Mouse (Mus musculus): ENCODE results near the gene Clta. TPM values are rescaled to one million over a fixed set of nuclear protein-coding genes. Genes with fewer than 3 reads are reported as not detected.

The Clta gene
- total RNA-seq, 2 experiments from 2014 or later = 269 to 274 TPM

DNA sequence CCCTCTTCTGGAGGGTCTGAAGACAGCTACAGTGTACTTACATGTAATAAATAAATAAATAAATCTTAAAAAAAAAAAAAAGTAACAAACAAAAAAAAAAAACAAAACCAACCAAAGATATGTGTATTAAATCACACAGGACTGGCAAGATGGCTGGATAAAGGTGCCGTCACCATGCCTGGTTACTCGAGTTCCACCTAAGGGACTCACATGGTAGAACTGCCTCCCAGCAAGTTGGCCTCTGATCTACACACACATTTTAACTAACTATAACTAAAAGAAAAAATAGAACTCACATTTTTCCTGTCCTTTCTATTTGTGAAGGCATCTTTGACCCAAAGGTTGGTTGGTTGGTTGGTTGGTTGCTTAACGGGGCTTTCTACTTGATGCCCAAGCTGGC is 7.5 kb downstream of the Clta start:
- intact Hi-C loops (cut with DNase I) = no loop called here
- no peak for DNase-seq (ENCODE audit: extremely low spot score in 1 of 2, low spot score in 2 of 2)
- TF ChIP-seq CTCF (IDR thresholded peaks at IDR 0.05) = no peak
- peak overlapping the region; percentile 82 for H3K27ac ChIP-seq
- peak overlapping the region; percentile 83 for H3K4me3 ChIP-seq

DNA sequence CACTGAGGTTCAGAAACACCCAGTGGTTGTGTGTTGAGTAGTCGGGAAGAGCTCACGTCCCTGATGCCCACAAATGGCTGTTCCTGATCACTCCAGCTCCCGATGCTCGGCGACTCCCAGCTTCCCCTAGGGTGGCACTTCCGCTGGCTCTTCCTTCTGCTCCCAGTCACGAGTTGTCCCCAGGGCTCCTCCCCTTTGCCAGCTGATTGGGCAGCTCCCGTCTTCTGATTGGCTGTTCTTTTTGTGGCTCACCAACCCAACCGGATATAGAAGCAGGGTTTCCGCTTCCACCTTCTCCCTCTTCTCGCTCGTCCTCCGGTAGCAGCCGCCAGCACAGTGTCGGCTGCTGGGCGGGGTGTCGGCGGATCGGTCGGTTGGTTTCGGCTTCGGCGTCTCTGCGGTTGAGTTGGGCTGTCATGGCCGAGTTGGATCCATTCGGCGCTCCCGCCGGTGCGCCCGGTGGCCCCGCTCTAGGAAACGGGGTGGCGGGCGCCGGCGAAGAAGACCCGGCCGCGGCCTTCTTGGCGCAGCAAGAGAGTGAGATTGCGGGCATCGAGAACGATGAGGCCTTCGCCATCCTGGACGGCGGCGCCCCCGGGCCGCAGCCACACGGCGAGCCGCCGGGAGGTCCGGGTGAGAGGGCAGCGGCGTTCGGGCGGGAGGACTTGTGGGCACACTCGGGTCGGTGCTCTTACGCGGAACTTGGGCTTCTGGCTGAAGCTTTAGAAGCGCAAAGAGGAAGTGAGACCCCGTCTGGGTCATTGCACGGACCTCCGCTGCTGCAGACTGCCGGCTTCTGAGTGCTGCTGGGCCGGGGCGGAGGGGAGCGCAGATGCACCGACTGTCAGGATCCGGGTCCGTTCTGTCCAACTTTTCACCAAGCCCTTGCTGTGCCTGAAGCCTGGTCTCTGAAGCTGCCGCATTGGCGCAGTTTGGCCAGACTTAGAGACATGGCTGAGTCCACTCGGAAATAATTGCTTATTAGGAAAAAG is 8.4 kb downstream of the Clta start:
- intact Hi-C loops (cut with DNase I) = no loop called here
- TF ChIP-seq CTCF (IDR thresholded peaks at IDR 0.05) = no peak
- Histone ChIP-seq H3K27ac (peak overlapping the region; percentile 90), H3K4me3 (peak overlapping the region; percentile 83)
- peak; percentile 88 to 92 for DNase-seq (ENCODE audit: extremely low spot score in 1 of 2, low spot score in 2 of 2)

DNA sequence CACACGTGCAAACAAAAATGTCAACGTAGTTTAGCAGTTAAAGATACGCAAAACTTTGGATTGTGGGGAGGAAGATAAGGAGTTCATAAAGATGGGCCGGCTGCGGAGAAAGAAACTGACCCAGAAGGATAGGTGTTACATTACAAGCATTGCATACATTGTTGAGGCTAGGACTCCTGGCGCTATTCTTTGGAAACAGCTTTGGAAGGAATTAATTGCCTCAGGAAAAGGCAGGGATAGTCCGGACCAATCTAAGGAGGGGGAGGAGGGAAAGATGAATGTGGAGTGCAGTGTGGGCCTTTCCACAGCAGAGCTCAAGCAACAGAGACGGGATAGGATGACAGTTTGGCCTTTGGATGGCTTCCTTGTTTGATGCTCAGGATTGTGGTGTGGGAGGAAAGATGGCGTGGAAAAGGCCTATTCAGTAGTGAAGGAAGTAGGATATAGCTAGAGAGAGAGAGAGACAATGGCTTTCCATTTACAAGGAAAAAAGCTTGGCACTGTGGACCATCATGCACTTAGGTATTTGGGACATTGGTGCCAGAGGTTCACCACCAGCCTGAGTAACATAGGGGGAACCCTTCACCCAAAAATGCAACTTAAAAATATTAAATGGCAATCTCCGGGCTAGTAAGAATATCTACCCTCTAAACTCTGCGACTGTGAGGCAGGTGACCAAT is 9.3 kb downstream of the Clta start:
- intact Hi-C loops (cut with DNase I) = no loop called here
- no peak for TF ChIP-seq CTCF (IDR thresholded peaks at IDR 0.05)
- peak overlapping the region; percentile 83 for H3K4me3 ChIP-seq
- DNase-seq (ENCODE audit: extremely low spot score in 1 of 2, low spot score in 2 of 2) = no peak
- no peak overlapping the region for H3K27ac ChIP-seq

DNA sequence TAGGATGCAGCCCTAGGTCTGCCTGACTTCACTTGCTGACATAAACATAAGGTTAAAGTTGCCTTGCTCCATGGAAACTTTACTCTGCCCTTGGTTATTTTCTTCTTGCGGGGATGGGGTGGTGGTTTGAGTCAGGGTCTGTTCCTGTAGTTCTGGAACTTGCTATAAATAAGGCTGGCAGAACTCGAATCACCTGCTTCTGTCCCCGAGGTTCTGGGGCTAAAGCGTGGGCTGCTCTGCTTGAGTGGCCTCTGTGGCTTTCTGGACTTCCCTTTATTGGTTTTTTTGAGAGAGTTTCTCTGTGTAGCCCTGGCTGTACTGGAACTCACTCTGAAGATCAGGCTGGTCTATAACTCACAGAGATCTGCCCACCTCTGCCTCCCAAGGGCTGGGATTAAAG is 11.8 kb downstream of the Clta start:
- H3K4me3 ChIP-seq = no peak overlapping the region
- no peak for TF ChIP-seq CTCF (IDR thresholded peaks at IDR 0.05)
- intact Hi-C loops (cut with DNase I) = no loop called here
- H3K27ac ChIP-seq = no peak overlapping the region
- DNase-seq (ENCODE audit: extremely low spot score in 1 of 2, low spot score in 2 of 2) = no peak

DNA sequence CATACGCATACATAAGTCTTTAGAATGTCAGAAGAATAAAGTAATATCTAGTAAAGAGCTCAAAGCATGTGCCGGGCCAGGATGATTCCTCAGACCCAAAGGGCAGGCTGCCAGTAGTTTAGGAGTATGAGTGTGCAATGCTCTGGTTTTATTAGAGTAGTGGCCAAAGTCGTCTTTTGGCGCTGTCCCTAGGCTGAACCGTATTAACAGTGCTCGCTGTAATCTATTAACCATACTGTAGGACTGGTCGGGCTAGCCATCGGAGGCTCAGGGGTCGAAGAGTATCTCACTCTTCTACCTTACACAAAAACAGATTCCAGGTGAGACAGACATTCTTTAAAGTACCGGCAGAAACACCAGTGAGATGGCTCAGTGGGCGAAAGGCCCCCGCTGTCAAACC is 12.5 kb downstream of the Clta start:
- H3K4me3 ChIP-seq = no peak overlapping the region
- intact Hi-C loops (cut with DNase I) = no loop called here
- TF ChIP-seq CTCF (IDR thresholded peaks at IDR 0.05) = no peak
- no peak overlapping the region for H3K27ac ChIP-seq
- DNase-seq (ENCODE audit: extremely low spot score in 1 of 2, low spot score in 2 of 2) = no peak

DNA sequence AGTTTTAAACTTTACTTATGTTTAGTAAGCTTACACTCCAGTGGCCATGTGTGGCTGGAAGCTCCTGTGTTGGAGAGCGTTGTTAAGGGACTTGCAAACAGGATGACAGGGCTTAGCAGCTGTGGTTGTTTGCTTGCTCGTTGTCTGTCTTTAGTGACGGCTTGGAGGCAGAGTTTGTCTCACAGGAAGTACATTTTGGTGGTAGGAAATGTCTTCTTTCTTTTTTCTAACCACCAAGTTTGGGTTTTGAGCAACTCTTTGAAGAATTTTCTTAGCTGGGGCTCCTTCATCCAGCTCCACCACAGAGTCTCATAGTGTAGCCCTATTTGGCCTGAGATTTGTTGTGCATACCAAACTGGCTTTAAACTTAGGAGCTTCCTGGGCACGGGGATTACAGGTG is 18.1 kb downstream of the Clta start:
- peak in 1 of 2 experiments; percentile 6 for DNase-seq (ENCODE audit: extremely low spot score in 1 of 2, low spot score in 2 of 2)
- intact Hi-C loops (cut with DNase I) = no loop called here
- H3K27ac ChIP-seq = no peak overlapping the region
- no peak for TF ChIP-seq CTCF (IDR thresholded peaks at IDR 0.05)
- H3K4me3 ChIP-seq = no peak overlapping the region

DNA sequence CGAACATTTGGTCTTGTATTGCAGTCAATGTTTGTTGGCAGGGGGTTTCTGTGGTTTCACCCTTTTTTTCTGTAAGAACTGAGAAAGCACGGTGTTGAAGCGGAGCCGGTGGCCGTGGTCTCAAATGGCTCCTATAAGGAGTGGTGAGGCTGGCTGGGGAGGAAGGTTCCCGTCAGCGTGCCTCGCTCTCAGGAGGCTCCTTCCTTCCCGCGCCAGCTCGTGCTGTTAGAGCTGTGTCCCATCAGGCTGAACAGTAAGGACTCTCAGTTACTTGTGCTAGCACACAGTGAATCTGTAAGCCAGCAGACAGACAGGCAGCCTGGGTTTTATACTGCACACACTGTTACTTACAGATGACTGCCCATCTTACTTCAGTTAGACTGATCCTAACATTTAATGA is 18.5 kb downstream of the Clta start:
- intact Hi-C loops (cut with DNase I) = no loop called here
- peak; percentile 5 to 6 for DNase-seq (ENCODE audit: extremely low spot score in 1 of 2, low spot score in 2 of 2)
- Histone ChIP-seq H3K4me3 (no peak overlapping the region), H3K27ac (no peak overlapping the region)
- TF ChIP-seq CTCF (IDR thresholded peaks at IDR 0.05) = no peak

DNA sequence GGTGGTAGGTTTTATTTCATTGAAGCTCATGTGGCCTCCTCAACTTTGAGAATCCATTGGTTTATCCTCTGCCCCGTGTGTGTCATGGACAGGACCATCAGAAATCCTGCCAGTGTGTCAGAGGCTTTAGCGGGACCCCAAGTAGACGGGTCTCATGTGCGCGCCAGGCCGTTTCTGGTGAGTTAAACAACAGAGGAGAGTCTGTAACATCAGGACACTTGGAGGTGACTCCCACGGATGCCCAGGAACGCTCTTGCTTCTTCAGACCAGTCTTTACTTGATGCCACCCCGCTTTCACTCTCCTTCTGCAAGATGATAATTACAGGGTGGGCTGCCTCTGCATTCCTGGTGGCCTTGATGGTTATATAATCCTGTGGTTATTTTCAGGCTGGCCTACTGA is 19.4 kb downstream of the Clta start:
- H3K27ac ChIP-seq = no peak overlapping the region
- intact Hi-C loops (cut with DNase I) = no loop called here
- no peak for TF ChIP-seq CTCF (IDR thresholded peaks at IDR 0.05)
- DNase-seq (ENCODE audit: extremely low spot score in 1 of 2, low spot score in 2 of 2) = no peak
- H3K4me3 ChIP-seq = no peak overlapping the region

DNA sequence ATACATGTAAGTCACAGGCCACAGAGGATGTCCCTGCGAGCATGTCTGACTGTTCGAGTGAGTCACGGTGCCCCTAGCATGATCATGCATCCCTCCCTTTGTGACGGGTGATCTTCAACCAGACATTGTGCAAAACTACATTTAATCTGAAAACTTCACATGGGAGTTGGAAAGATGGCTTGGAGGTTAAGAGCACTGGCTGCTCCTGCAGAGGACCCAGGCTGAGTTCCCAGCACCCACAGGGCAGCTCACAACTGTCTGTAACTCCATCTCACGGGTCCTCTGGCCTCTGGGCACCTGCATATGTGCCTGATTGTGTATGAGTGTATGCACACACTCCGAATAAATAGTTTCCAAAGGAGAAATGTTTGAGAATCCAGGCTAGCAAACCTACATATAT is 20.0 kb downstream of the Clta start:
- peak in 1 of 2 experiments; percentile 8 for DNase-seq (ENCODE audit: extremely low spot score in 1 of 2, low spot score in 2 of 2)
- Histone ChIP-seq H3K27ac (no peak overlapping the region), H3K4me3 (no peak overlapping the region)
- intact Hi-C loops (cut with DNase I) = no loop called here
- no peak for TF ChIP-seq CTCF (IDR thresholded peaks at IDR 0.05)

DNA sequence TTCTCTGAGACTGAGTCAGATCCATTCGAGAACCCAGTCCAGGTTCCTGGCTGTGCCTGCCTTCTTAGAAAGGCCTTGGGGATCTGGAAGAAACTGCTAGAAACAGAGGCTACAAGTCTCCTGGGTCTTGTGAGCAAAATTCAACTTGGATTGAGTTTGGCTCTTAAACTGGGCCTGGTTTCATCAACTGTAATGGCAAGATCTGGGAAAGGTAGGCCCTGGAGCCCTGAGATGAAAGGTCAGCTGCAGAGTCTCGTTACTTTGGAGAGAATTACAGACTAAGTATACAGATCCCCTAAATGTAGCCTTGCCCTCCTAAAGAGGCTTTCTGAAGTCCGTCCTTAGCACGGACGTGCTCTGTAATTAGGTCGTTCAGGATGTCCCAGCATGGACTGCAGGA is 21.3 kb downstream of the Clta start:
- H3K4me3 ChIP-seq = no peak overlapping the region
- intact Hi-C loops (cut with DNase I) = no loop called here
- no peak overlapping the region for H3K27ac ChIP-seq
- TF ChIP-seq CTCF (IDR thresholded peaks at IDR 0.05) = no peak
- DNase-seq (ENCODE audit: extremely low spot score in 1 of 2, low spot score in 2 of 2) = no peak

DNA sequence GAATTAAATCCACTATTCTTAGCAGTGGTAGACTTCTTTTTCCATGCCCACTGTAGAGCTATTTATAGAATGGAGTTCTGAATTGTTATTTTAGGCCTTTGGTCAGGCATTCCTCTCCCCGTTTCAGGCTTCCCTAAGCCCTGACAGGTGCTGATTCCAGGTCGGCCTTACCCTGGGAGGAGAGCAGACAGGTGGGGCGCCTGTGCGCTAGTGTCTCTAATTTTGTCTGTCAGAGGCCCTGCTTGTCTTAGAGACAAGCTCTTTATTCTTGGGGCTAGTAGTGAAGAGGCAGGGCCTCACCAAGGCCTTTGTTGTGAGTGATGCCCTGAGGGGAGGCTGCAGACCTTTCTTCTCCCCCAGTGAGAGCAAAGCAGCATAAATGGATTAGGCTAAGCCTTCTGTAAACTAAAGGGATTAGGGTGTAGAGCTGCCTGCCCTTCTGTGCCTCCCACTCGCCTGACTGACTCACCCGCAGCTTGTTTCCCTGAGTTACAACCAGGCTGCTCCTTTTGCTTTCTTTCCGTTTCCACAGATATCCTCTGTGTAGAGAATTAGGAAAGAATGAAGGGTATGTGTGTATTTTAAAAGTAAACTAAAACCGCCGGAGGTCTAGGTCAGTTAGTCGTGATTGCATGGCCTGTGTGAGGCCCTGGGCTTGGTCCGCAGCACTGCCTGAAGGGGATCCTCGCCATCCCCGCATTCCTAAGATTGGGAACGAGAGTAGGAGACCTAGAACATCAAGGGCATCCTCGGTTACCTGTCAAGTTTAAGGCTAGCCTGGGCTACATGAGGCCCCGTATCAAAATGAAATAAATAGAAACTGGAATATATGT is 24.3 kb downstream of the Clta start:
- no peak overlapping the region for H3K4me3 ChIP-seq
- DNase-seq (ENCODE audit: extremely low spot score in 1 of 2, low spot score in 2 of 2) = peak; percentile 61 to 63
- peak overlapping the region; percentile 62 for H3K27ac ChIP-seq
- no peak for TF ChIP-seq CTCF (IDR thresholded peaks at IDR 0.05)
- intact Hi-C loops (cut with DNase I) = no loop called here
